In genomic region chr5:117158335-117159018, GRCm38 (mm10) we compare ENCODE assay signal across 9 mouse cellular contexts. TPM values are rescaled to one million over a fixed set of nuclear protein-coding genes. Genes with fewer than 3 reads are reported as not detected.
A peak's percentile ranks its signal among the peaks of the same experiment; 100 is the strongest.
DNase-seq lines count a peak whose midpoint lies in the region; ATAC-seq lines count a peak whose summit lies in the region.
"Had no signal": no experiment of that assay in that cellular context is flagged by ENCODE, and none has a peak within 500 bp of the region (broad histone marks: within the 10 kb centered on the region; RNA-seq: fewer than 3 reads in every experiment).

No protein-coding gene starts in this region.

- 79% methylated on average over 7 of the region's 7 CpGs for WGBS in heart, embryonic 12.5 days
- WGBS in liver, embryonic 15.5 days (ENCODE audit: insufficient replicate concordance) = 86% methylated on average over 7 of the region's 7 CpGs
- WGBS in forebrain, embryonic 16.5 days = 86% methylated on average over 7 of the region's 7 CpGs
- 72% methylated on average over 7 of the region's 7 CpGs for WGBS in midbrain, embryonic 11.5 days

- H3K4me2 ChIP-seq in heart, embryonic 12.5 days = no peak overlapping the region
- H3K4me2 ChIP-seq in liver, embryonic 15.5 days = peak overlapping the region; percentile 3; the same call in 1 of the 2 replicates
- no peak overlapping the region for H3K4me2 ChIP-seq in forebrain, embryonic 16.5 days (ENCODE audit: low read length)
- H3K4me2 ChIP-seq in midbrain, embryonic 11.5 days = no peak overlapping the region
- H3K4me2 ChIP-seq: lung, embryonic 15.5 days had no signal

- ATAC-seq in heart, embryonic 12.5 days (ENCODE audit: insufficient number of reproducible peaks, low FRiP score) = no peak
- ATAC-seq in liver, embryonic 15.5 days (ENCODE audit: insufficient read depth) = no peak
- no peak for ATAC-seq in forebrain, embryonic 16.5 days
- ATAC-seq in midbrain, embryonic 11.5 days (ENCODE audit: low FRiP score) = no peak

- H3K9ac ChIP-seq in heart, embryonic 12.5 days = no peak overlapping the region
- no peak overlapping the region for H3K9ac ChIP-seq in liver, embryonic 15.5 days
- H3K9ac ChIP-seq in forebrain, embryonic 16.5 days (replicated peaks; ENCODE audit: low read depth, low read length) = no peak overlapping the region
- no peak overlapping the region for H3K9ac ChIP-seq in midbrain, embryonic 11.5 days (ENCODE audit: low read length)
- H3K9ac ChIP-seq: lung, embryonic 15.5 days had no signal

- no peaks in the 10 kb centered on the region for H3K36me3 ChIP-seq in heart, embryonic 12.5 days
- H3K36me3 ChIP-seq in liver, embryonic 15.5 days (replicated peaks) = peaks cover 56% of the 10 kb centered on the region
- no peaks in the 10 kb centered on the region for H3K36me3 ChIP-seq in forebrain, embryonic 16.5 days (ENCODE audit: control insufficient read depth, insufficient read depth)
- H3K36me3 ChIP-seq in midbrain, embryonic 11.5 days (ENCODE audit: control insufficient read depth, insufficient read depth, low read length) = no peaks in the 10 kb centered on the region
- H3K36me3 ChIP-seq: lung, embryonic 15.5 days had no signal

- H3K4me1 ChIP-seq in heart, embryonic 12.5 days (replicated peaks) = peaks cover 17% of the 10 kb centered on the region
- H3K4me1 ChIP-seq in liver, embryonic 15.5 days (replicated peaks) = peaks cover 33% of the 10 kb centered on the region
- no peaks in the 10 kb centered on the region for H3K4me1 ChIP-seq in forebrain, embryonic 16.5 days (replicated peaks; ENCODE audit: control insufficient read depth, insufficient read depth, low read length)
- no peaks in the 10 kb centered on the region for H3K4me1 ChIP-seq in midbrain, embryonic 11.5 days (ENCODE audit: control insufficient read depth, insufficient read depth, low read length)

- 0 out of 2 replicates have a peak, but pooled peaks cover 5% of the 10 kb centered on the region for H3K9me3 ChIP-seq in heart, embryonic 12.5 days (replicated peaks)
- H3K9me3 ChIP-seq in liver, embryonic 15.5 days (replicated peaks) = no peaks in the 10 kb centered on the region
- H3K9me3 ChIP-seq in forebrain, embryonic 16.5 days (ENCODE audit: control insufficient read depth, low read length) = no peaks in the 10 kb centered on the region
- H3K9me3 ChIP-seq in midbrain, embryonic 11.5 days (ENCODE audit: control insufficient read depth, low read length) = no peaks in the 10 kb centered on the region
- H3K9me3 ChIP-seq: lung, embryonic 15.5 days had no signal

- H3K4me3 ChIP-seq in heart, embryonic 12.5 days = no peak overlapping the region
- no peak overlapping the region for H3K4me3 ChIP-seq in liver, embryonic 15.5 days (replicated peaks)
- no peak overlapping the region for H3K4me3 ChIP-seq in forebrain, embryonic 16.5 days (replicated peaks; ENCODE audit: low read length)
- no peak overlapping the region for H3K4me3 ChIP-seq in midbrain, embryonic 11.5 days (ENCODE audit: low read depth, low read length)
- H3K4me3 ChIP-seq: lung, embryonic 15.5 days had no signal

- peak; percentile 76 to 81 for DNase-seq in B cell, adult 2 months
- DNase-seq in adrenal gland, adult (ENCODE audit: inconsistent age in 2 of 2, low spot score in 1 of 2) = peak; percentile 91 to 94
- DNase-seq in urinary bladder, postnatal 36 days (ENCODE audit: low spot score in 2 of 2) = peak; percentile 69 to 71
- DNase-seq in frontal cortex, postnatal 25 days (ENCODE audit: low spot score in 2 of 2) = no peak
- DNase-seq in midbrain, embryonic 11.5 days (ENCODE audit: low spot score, missing footprints) = no peak

- no peaks in the 10 kb centered on the region for H3K27me3 ChIP-seq in heart, embryonic 12.5 days (replicated peaks)
- H3K27me3 ChIP-seq in liver, embryonic 15.5 days = no peaks in the 10 kb centered on the region
- no peaks in the 10 kb centered on the region for H3K27me3 ChIP-seq in forebrain, embryonic 16.5 days (replicated peaks; ENCODE audit: control insufficient read depth, insufficient read depth, low read length)
- H3K27me3 ChIP-seq in midbrain, embryonic 11.5 days (ENCODE audit: control insufficient read depth, insufficient read depth, low read length) = no peaks in the 10 kb centered on the region
- H3K27me3 ChIP-seq: lung, embryonic 15.5 days had no signal

- H3K27ac ChIP-seq in heart, embryonic 12.5 days (ENCODE audit: poor library complexity, severe bottlenecking) = peak overlapping the region; percentile 9; the same call in 1 of the 2 replicates
- H3K27ac ChIP-seq in liver, embryonic 15.5 days (replicated peaks) = peak overlapping the region; percentile 38; the same call in 1 of the 2 replicates
- no peak overlapping the region for H3K27ac ChIP-seq in forebrain, embryonic 16.5 days (ENCODE audit: low read length)
- H3K27ac ChIP-seq in midbrain, embryonic 11.5 days (ENCODE audit: low read depth, low read length) = no peak overlapping the region
- H3K27ac ChIP-seq: lung, embryonic 15.5 days had no signal

RNA-seq across cellular contexts. Expression of gene Taok3, which starts 38.5 kb away (rescaled TPM):
- polyA plus RNA-seq in heart, embryonic 12.5 days (2016; fragmentation: Nextera tagmentation; extraction: Ambion mirVana) = 11.6 and 13.3 TPM in 2 replicates
- 42.5 and 42.7 TPM in 2 replicates for polyA plus RNA-seq in liver, embryonic 15.5 days (2015; fragmentation: Nextera tagmentation; extraction: Ambion mirVana)
- 58.1 and 58.2 TPM in 2 replicates for polyA plus RNA-seq in forebrain, embryonic 16.5 days (2015; fragmentation: Nextera tagmentation; extraction: Ambion mirVana)
- polyA plus RNA-seq in midbrain, embryonic 11.5 days (2014; fragmentation: Nextera tagmentation; extraction: Ambion mirVana) = 19.3 and 19.7 TPM in 2 replicates

RNA-seq across cellular contexts. Expression of gene Suds3, which starts 42.6 kb away (rescaled TPM):
- 74.4 and 75.2 TPM in 2 replicates for polyA plus RNA-seq in heart, embryonic 12.5 days (2016; fragmentation: Nextera tagmentation; extraction: Ambion mirVana)
- 30.7 and 31.7 TPM in 2 replicates for polyA plus RNA-seq in liver, embryonic 15.5 days (2015; fragmentation: Nextera tagmentation; extraction: Ambion mirVana)
- polyA plus RNA-seq in forebrain, embryonic 16.5 days (2015; fragmentation: Nextera tagmentation; extraction: Ambion mirVana) = 83.0 and 93.0 TPM in 2 replicates
- 49.0 and 50.3 TPM in 2 replicates for polyA plus RNA-seq in midbrain, embryonic 11.5 days (2014; fragmentation: Nextera tagmentation; extraction: Ambion mirVana)

Comparison
In these comparisons a context has a peak if more than half of its experiments do, and no peak if none do; other contexts are left out.
1. DNase-seq: peak in B cell, adult 2 months (2 of 2), adrenal gland, adult (2 of 2) and urinary bladder, postnatal 36 days (2 of 2); none in frontal cortex, postnatal 25 days (0 of 2) and midbrain, embryonic 11.5 days (single experiment).
2. H3K27ac ChIP-seq: peak in heart, embryonic 12.5 days (single experiment) and liver, embryonic 15.5 days (single experiment); none in forebrain, embryonic 16.5 days (single experiment) and midbrain, embryonic 11.5 days (single experiment).